Mouse (Mus musculus) liver, embryonic 16.5 days (tissue): ENCODE measurements around the gene Btk. TPM values are rescaled to one million over a fixed set of nuclear protein-coding genes. Genes with fewer than 3 reads are reported as not detected.
"Not testable (repeated sequence)": the region's sequence is repeated elsewhere in the genome, so short reads cannot be mapped to it uniquely, and the experiment has no call there.

Experiments
- ATAC-seq: fragments of 200-750 bp; cut with Nextera tagmentation; 2 replicates; pipeline ENCODE4 v1.8.0; 2017; ENCODE audit warnings: low read depth, mild to moderate bottlenecking, moderate number of reproducible peaks, moderate library complexity
- H3K27ac ChIP-seq: fragments of 300-500 bp; sonication (generic); 2 replicates; pipeline ENCODE4 v1.5.1; 2014; ENCODE audit warnings: mild to moderate bottlenecking, low read length
- H3K27me3 ChIP-seq: fragments of 300-500 bp; sonication (generic); 2 replicates; pipeline ENCODE4 v1.6.1; 2014; ENCODE audit warnings: low read depth, low read length, mixed read lengths; ENCODE audit not compliant: control insufficient read depth, insufficient read depth
- H3K36me3 ChIP-seq: fragments of 300-500 bp; sonication (generic); 2 replicates; pipeline ENCODE4 v1.6.1; 2014; ENCODE audit warnings: mild to moderate bottlenecking; ENCODE audit not compliant: control insufficient read depth, insufficient read depth
- H3K4me1 ChIP-seq: fragments of 300-500 bp; sonication (generic); 2 replicates; pipeline ENCODE4 v1.6.1; 2014; ENCODE audit warnings: low read depth, low read length, mixed read lengths; ENCODE audit not compliant: control insufficient read depth
- H3K4me2 ChIP-seq: fragments of 300-500 bp; sonication (generic); 2 replicates; pipeline ENCODE4 v1.6.1; 2014; ENCODE audit warnings: low read depth, low read length, mixed read lengths
- H3K4me3 ChIP-seq: fragments of 300-500 bp; sonication (generic); 2 replicates; pipeline ENCODE4 v1.5.1; 2014; ENCODE audit warnings: low read depth, mild to moderate bottlenecking, low read length
- H3K9ac ChIP-seq: fragments of 300-500 bp; sonication (generic); 2 replicates; pipeline ENCODE4 v1.6.1; 2014; ENCODE audit warnings: low read depth, low read length
- H3K9me3 ChIP-seq: fragments of 300-500 bp; sonication (generic); replicated peaks from 2 replicates; pipeline ENCODE4 v1.6.1; 2016; ENCODE audit warnings: low read length; ENCODE audit not compliant: control insufficient read depth
- WGBS: fragments of 180-500 bp; shearing (Covaris S2); extraction: QIAGEN DNeasy Blood & Tissue Kit; methylation state at CpG from one replicate; pipeline ENCODE4 v1.1.7; 2014; ENCODE audit not compliant: insufficient replicate concordance; 5-methylcytosine and 5-hydroxymethylcytosine counted together
- polyA plus RNA-seq: library from polyadenylated mRNA; unstranded; fragments of >200 nt; fragmentation: Nextera tagmentation; extraction: Ambion mirVana; gene quantifications from 2 replicates; pipeline ENCODE4 v1.2.1, GENCODE M21; 2015

The Btk gene
- polyA plus RNA-seq, 1 experiment from 2014 or later, result 14.8 TPM

GRCm38 (mm10) chrX:134553326-134553725 lies 30.0 kb downstream of the Btk start:
- Histone ChIP-seq H3K4me1 (no peaks in the 10 kb centered on the region), H3K4me3 (no peak overlapping the region), H3K27me3 (no peaks in the 10 kb centered on the region), H3K4me2 (no peak overlapping the region), H3K36me3 (no peaks in the 10 kb centered on the region), H3K27ac (no peak overlapping the region), H3K9ac (no peak overlapping the region), H3K9me3 (no peaks in the 10 kb centered on the region)
- ATAC-seq, result no peak
- WGBS, result 76% methylated on average over 4 of the region's 4 CpGs

GRCm38 (mm10) chrX:134550903-134551302 lies 32.5 kb downstream of the Btk start:
- Histone ChIP-seq H3K9ac (no peak overlapping the region), H3K4me1 (no peaks in the 10 kb centered on the region), H3K27me3 (no peaks in the 10 kb centered on the region), H3K4me2 (no peak overlapping the region), H3K4me3 (no peak overlapping the region), H3K36me3 (no peaks in the 10 kb centered on the region), H3K27ac (no peak overlapping the region), H3K9me3 (no peaks in the 10 kb centered on the region)
- WGBS, result 23% methylated on average over 5 of the region's 5 CpGs
- ATAC-seq, result no peak

GRCm38 (mm10) chrX:134547330-134547729 lies 36.0 kb downstream of the Btk start:
- no peak overlapping the region for H3K9ac ChIP-seq
- no peak overlapping the region for H3K27ac ChIP-seq
- no peaks in the 10 kb centered on the region for H3K36me3 ChIP-seq
- H3K27me3 ChIP-seq, result no peaks in the 10 kb centered on the region
- no peaks in the 10 kb centered on the region for H3K9me3 ChIP-seq
- H3K4me1 ChIP-seq, result no peaks in the 10 kb centered on the region
- H3K4me3 ChIP-seq, result no peak overlapping the region
- no peak for ATAC-seq
- 64% methylated on average over 4 of the region's 4 CpGs for WGBS
- H3K4me2 ChIP-seq, result no peak overlapping the region

GRCm38 (mm10) chrX:134541955-134542308 lies 41.4 kb downstream of the Btk start:
- Histone ChIP-seq H3K9me3 (no peaks in the 10 kb centered on the region), H3K36me3 (no peaks in the 10 kb centered on the region), H3K27ac (peak overlapping the region; percentile 80), H3K4me2 (peak overlapping the region; percentile 57), H3K9ac (peak overlapping the region; percentile 74), H3K27me3 (no peaks in the 10 kb centered on the region), H3K4me1 (no peaks in the 10 kb centered on the region; the same call in 1 of the 2 replicates), H3K4me3 (peak overlapping the region; percentile 69)
- no peak for ATAC-seq
- 19% methylated on average over 6 of the region's 6 CpGs for WGBS

- peak within 1 kb of the TSS; percentile 69 for H3K4me3 ChIP-seq
- 19% methylated on average over 55 of the region's 61 CpGs for WGBS
- H3K9ac ChIP-seq, result peak within 1 kb of the TSS; percentile 74
- no peaks in the 10 kb centered on the region for H3K36me3 ChIP-seq
- H3K4me2 ChIP-seq, result peak within 1 kb of the TSS; percentile 57
- H3K27me3 ChIP-seq, result no peaks in the 10 kb centered on the region
- H3K27ac ChIP-seq, result peak within 1 kb of the TSS; percentile 80
- no peaks in the 10 kb centered on the region for H3K9me3 ChIP-seq
- no peaks in the 10 kb centered on the region; the same call in 1 of the 2 replicates for H3K4me1 ChIP-seq
- ATAC-seq, result peak; percentile 90
Measured at GRCm38 (mm10) chrX:134541145-134541954, 42.0 kb downstream of the Btk start, which contains the start of gene Timm8a1. Gene Timm8a1, minus strand, starts transcription at chrX:134541865.

- Histone ChIP-seq H3K4me2 (peak overlapping the region; percentile 57), H3K27ac (peak overlapping the region; percentile 4), H3K4me1 (no peaks in the 10 kb centered on the region; the same call in 1 of the 2 replicates), H3K27me3 (no peaks in the 10 kb centered on the region), H3K9ac (peak overlapping the region; percentile 74), H3K36me3 (no peaks in the 10 kb centered on the region), H3K4me3 (peak overlapping the region; percentile 69), H3K9me3 (no peaks in the 10 kb centered on the region)
- 19% methylated on average over 12 of the region's 12 CpGs for WGBS
- no peak for ATAC-seq
Measured at GRCm38 (mm10) chrX:134540414-134541135, 42.8 kb downstream of the Btk start.

GRCm38 (mm10) chrX:134539795-134540194 lies 43.6 kb downstream of the Btk start:
- WGBS, result 36% methylated on average over 10 of the region's 10 CpGs
- Histone ChIP-seq H3K4me3 (peak overlapping the region; percentile 69), H3K9ac (0 out of 2 replicates have a peak overlapping the region, but pooled peaks have one; percentile 41), H3K4me2 (peak overlapping the region; percentile 57)
- not testable (repeated sequence) for H3K9me3 ChIP-seq, H3K27me3 ChIP-seq, H3K36me3 ChIP-seq, H3K4me1 ChIP-seq, H3K27ac ChIP-seq
- 0 out of 2 replicates have a peak, but pooled peaks have one; percentile 5 for ATAC-seq

GRCm38 (mm10) chrX:134533346-134533745 lies 50.0 kb downstream of the Btk start:
- H3K36me3 ChIP-seq, result no peaks in the 10 kb centered on the region
- WGBS, result 66% methylated on average over 2 of the region's 2 CpGs
- H3K4me1 ChIP-seq, result no peaks in the 10 kb centered on the region
- no peak for ATAC-seq
- H3K27me3 ChIP-seq, result no peaks in the 10 kb centered on the region
- no peak overlapping the region for H3K4me3 ChIP-seq
- no peak overlapping the region for H3K27ac ChIP-seq
- H3K4me2 ChIP-seq, result no peak overlapping the region
- no peak overlapping the region for H3K9ac ChIP-seq
- H3K9me3 ChIP-seq, result no peaks in the 10 kb centered on the region

- Histone ChIP-seq H3K4me3 (no peak overlapping the region), H3K4me2 (no peak overlapping the region), H3K27ac (no peak overlapping the region), H3K36me3 (no peaks in the 10 kb centered on the region), H3K27me3 (no peaks in the 10 kb centered on the region), H3K9ac (no peak overlapping the region), H3K4me1 (no peaks in the 10 kb centered on the region; the same call in 1 of the 2 replicates), H3K9me3 (no peaks in the 10 kb centered on the region)
- ATAC-seq, result no peak
- WGBS, result 54% methylated on average over 4 of the region's 4 CpGs
Measured at GRCm38 (mm10) chrX:134525260-134525659, 58.1 kb downstream of the Btk start.
